Mouse (Mus musculus): ENCODE results near the gene Gm20894.
"Not testable (repeated sequence)": the region's sequence is repeated elsewhere in the genome, so short reads cannot be mapped to it uniquely, and the experiment has no call there.

Gm20894 gene

DNA sequence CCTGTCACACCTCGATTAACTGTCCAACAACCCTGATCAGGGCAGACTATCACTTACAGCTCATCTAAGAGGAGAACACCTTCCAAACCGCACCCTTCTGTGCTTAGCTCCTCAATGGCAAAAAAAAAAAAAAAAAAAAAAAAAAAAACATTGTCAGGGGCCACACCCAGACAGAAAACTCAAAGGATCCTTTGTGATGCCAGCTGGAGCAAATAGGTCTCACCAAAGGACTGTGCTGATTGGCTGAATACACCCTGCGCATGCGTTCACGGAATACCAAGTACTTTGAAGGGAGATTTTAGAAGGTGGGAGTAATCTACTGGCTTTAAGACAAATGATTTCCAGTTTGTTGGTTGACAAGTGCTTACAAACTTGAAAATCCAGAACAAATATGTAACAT is at the start of gene Gm20894:
Gm20894 (minus strand) TSS at position 101 of the 400 bp plus-strand sequence.
- not testable (repeated sequence) for DNase-seq (ENCODE audit: low read depth, low spot score)

Data from ES-CJ7 (cell line).